Mouse (Mus musculus) small intestine, adult 2 months (tissue): ENCODE data around the gene Prss16.

Source experiments
- CTCF ChIP-seq: fragments of 200-500 bp; IDR thresholded peaks from 2 replicates; pipeline ENCODE4 v1.5.1; 2012; ENCODE audit warnings: low read depth, mild to moderate bottlenecking, control low read depth, inconsistent platforms, low read length, moderate library complexity, mixed read lengths; ENCODE audit not compliant: insufficient replicate concordance, insufficient read length; ENCODE audit errors: extremely low read depth
- POLR2A ChIP-seq: fragments of 200-500 bp; IDR thresholded peaks from 2 replicates; pipeline ENCODE4 v1.6.1; 2012; ENCODE audit warnings: low read depth, mild to moderate bottlenecking, control low read depth, inconsistent platforms, low read length, moderate library complexity

- TF ChIP-seq CTCF (no peak), POLR2A (no peak)
Measured at GRCm38 (mm10) chr13:22020901-22021339, 11.4 kb upstream of the Prss16 start.
